Mouse (Mus musculus): ENCODE measurements at regions not wholly inside any gene's neighbourhood (a gene's known extent, or its start where the extent isn't known, plus 50 kb on each side); places are given as distances from the start of the nearest gene placed in this dataset.

DNA sequence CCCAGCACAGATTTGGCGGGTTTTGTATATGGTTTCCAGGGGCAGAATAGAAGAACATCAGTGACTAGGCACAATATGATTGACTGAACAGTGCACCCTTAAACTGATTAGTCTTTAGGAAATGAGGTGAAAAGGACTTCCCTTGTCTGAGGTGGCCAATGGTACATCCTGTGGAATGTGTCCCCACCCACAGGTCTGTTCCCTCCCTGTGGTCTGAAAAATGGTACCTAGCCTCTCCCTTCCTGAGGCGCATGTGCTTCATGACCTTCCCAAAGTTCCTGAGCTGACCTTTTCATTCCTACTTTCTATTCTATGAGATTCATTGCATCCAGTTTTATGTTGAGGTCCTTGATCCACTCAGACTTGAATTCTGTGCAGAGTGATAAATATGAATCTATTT lies 76.0 kb downstream of the Zfp97 start:
- in situ Hi-C loops (cut with MboI; ENCODE audit: unreplicated experiment in 2 of 2) = loop anchor here in 1 of 2 experiments (25.0 kb wide), 1 partner anchor 440 kb away; the partner anchor contains the start of gene Lnpep

DNA sequence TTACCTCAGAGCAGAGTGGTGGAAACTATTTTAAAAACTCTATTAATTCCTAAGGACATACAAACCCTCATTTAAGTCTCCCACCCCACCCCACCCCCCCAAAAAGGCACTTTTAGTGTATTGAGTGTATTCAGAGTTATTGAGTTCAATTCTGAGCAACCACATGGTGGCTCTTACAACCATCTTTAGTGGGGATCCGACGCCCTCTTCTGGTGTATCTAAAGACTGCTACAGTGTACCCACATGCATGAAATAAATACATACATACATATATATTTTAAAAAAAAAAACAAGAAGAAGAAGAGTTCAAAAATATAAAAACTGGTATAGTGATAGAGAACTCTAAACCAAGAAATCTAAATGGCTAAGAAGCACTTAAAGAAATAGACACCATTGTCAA lies 107.9 kb downstream of the Zfp97 start:
- in situ Hi-C loops (cut with MboI; ENCODE audit: unreplicated experiment in 2 of 2) = loop anchor here (25.0 kb wide), 3 partner anchors 408 to 1667 kb away; partner anchors contain the start of genes Lnpep (in 1 of the 2) and Prdm9 (in 1 of the 2)

DNA sequence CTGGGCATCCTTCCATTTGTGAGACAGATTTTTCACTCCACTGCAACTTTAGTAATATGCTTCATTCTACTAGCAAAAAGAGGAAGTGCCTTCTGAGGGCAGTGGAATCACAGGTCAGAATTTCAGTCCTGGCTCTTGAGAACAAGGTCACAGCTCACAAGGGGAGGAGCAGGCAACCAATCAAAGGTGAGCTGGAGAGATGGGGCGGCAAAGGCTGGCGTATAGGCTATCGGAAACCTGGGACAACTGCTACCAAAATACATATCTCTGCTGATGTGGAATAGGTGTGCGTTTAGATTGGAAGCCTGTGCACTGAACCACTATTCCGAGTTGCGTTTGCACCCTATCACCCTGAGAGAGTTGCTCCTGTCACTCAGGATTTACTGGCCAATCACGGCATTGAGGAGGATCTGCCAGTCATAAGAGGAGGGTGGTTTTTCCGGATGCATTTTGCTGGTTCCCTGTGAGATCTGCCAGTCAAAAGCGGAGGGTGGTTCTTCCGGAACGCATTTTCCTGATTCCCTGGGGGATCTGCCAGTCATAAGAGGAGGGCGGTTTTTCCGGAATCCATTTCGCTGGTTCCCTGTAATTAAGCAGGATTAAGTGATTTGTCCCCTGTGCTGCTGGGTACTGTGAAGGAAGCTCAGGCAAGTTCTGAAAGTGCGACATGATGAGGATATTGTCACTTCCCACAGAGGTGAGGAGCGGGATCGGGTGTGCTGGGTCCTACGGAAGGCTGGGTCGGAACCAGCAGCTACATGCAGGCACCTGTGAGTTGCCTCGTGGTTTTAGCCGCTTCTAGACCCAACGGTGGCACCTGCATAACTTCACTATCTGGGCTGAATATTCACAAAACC lies 113.3 kb downstream of the Zfp97 start:
- in situ Hi-C loops (cut with MboI; ENCODE audit: unreplicated experiment in 2 of 2) = loop anchor here (10.0 to 25.0 kb wide), 4 partner anchors 140 to 1672 kb away; partner anchors contain the start of genes Lnpep (in 1 of the 2), Prdm9 (in 1 of the 2) and Riok2 (in 1 of the 2)

DNA sequence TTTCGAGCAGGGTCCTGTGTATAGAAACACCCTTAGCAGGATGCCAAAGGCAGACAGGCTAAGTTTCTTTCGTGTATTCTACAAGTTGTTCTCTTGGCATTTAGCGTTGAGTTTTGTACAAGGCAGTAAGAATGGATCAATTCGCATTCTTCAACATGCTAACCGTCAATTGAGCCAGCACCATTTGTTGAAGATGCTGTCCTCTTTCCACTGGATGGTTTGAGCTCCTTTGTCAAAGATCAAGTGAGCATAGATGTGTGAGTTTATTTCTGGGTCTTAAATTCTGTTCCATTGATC lies 113.9 kb downstream of the Zfp97 start:
- in situ Hi-C loops (cut with MboI; ENCODE audit: unreplicated experiment in 2 of 2) = loop anchor here (10.0 to 25.0 kb wide), 4 partner anchors 140 to 1673 kb away; partner anchors contain the start of genes Lnpep (in 1 of the 2), Prdm9 (in 1 of the 2) and Riok2 (in 1 of the 2)
